Mouse (Mus musculus): ENCODE data around the gene Nfat5.

GRCm38 (mm10) chr8:107390476-107391135 is 97.3 kb downstream of the Nfat5 start:
- TF ChIP-seq CTCF (IDR thresholded peaks at IDR 0.05; ENCODE audit: extremely low read depth, insufficient read length, insufficient replicate concordance, low read depth, low read length): no peak
- no peak for TF ChIP-seq POLR2A (IDR thresholded peaks at IDR 0.05; ENCODE audit: low read depth, low read length)
